Mouse (Mus musculus): ENCODE data around the gene Mul1. TPM values are rescaled to one million over a fixed set of nuclear protein-coding genes. Genes with fewer than 3 reads are reported as not detected.

The Mul1 gene
- polyA plus RNA-seq, 1 experiment from 2014 or later, result 11.4 TPM

DNA sequence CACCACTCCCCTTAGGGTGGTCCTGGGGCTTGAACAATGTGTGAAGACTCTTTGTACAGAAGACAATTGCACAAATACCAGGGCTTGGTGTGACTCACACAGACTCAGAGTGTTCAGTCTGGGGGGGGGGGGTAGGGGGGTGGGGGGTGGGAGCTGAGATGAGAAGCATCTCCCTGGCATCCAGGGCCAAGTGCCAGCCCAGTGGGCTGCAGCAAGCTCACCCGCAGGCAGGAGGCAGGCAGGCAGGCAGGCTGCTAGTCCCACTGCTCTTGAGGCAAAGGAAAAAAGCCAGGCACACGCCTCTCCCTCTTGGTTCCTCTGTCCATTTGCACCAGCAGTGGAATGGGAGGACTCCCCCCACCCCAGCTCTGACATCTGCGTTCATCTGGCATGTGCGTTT lies 56.6 kb downstream of the Mul1 start:
- 62% methylated on average over 4 of the region's 4 CpGs for WGBS (ENCODE audit: insufficient replicate concordance)
- Histone ChIP-seq H3K27me3 (peaks cover 2% of the 10 kb centered on the region; the same call in 1 of the 2 replicates), H3K4me3 (replicated peaks) (no peak overlapping the region), H3K27ac (no peak overlapping the region), H3K9ac (no peak overlapping the region), H3K36me3 (no peaks in the 10 kb centered on the region), H3K9me3 (replicated peaks) (no peaks in the 10 kb centered on the region), H3K4me1 (replicated peaks) (no peaks in the 10 kb centered on the region), H3K4me2 (no peak overlapping the region)
- ATAC-seq (ENCODE audit: low read depth), result no peak
- no peak for DNase-seq

Other genes with a start within 250 kb of the Mul1 start
- gene Hp1bp3, start 218.4 kb upstream of the Mul1 start, polyA plus RNA-seq (2015; fragmentation: Nextera tagmentation; extraction: Ambion mirVana), result 43.5 and 50.9 TPM in 2 replicates
- gene Sh2d5, start 184.3 kb upstream of the Mul1 start, polyA plus RNA-seq (2015; fragmentation: Nextera tagmentation; extraction: Ambion mirVana), result 0.64 and 0.65 TPM in 2 replicates
- gene Kif17, start 184.2 kb upstream of the Mul1 start, polyA plus RNA-seq (2015; fragmentation: Nextera tagmentation; extraction: Ambion mirVana), result 0.23 and 0.32 TPM in 2 replicates
- gene Ddost, start 129.9 kb upstream of the Mul1 start, polyA plus RNA-seq (2015; fragmentation: Nextera tagmentation; extraction: Ambion mirVana), result 173 and 182 TPM in 2 replicates
- 25.7 and 26.7 TPM in 2 replicates for gene Pink1, start 108.4 kb upstream of the Mul1 start, polyA plus RNA-seq (2015; fragmentation: Nextera tagmentation; extraction: Ambion mirVana)
- 4.7 and 5.2 TPM in 2 replicates for gene Cda, start 66.7 kb upstream of the Mul1 start, polyA plus RNA-seq (2015; fragmentation: Nextera tagmentation; extraction: Ambion mirVana)
- gene Fam43b, start 38.1 kb upstream of the Mul1 start, polyA plus RNA-seq (2015; fragmentation: Nextera tagmentation; extraction: Ambion mirVana), result not detected in 2 replicates
- gene Camk2n1, start 19.6 kb downstream of the Mul1 start, polyA plus RNA-seq (2015; fragmentation: Nextera tagmentation; extraction: Ambion mirVana), result 1.2 and 1.3 TPM in 2 replicates
- gene Vwa5b1, start 201.2 kb downstream of the Mul1 start, polyA plus RNA-seq (2015; fragmentation: Nextera tagmentation; extraction: Ambion mirVana), result not detected in 2 replicates